Mouse (Mus musculus) liver, postnatal 0 days (tissue): ENCODE results near the gene Dlg2. TPM values are rescaled to one million over a fixed set of nuclear protein-coding genes. Genes with fewer than 3 reads are reported as not detected.

Experiments
- ATAC-seq: fragments of 200-750 bp; cut with Nextera tagmentation; 2 replicates; pipeline ENCODE4 v1.8.0; 2017; ENCODE audit warnings: mild to moderate bottlenecking, moderate library complexity
- DNase-seq: peaks from one replicate; pipeline ENCODE4 v3.0.0-alpha.2; 2016
- H3K27ac ChIP-seq: fragments of 300-500 bp; sonication (generic); 2 replicates; pipeline ENCODE4 v1.5.1; 2014; ENCODE audit warnings: antibody characterized with exemption, moderate library complexity, mild to moderate bottlenecking, low read depth
- H3K27me3 ChIP-seq: fragments of 300-500 bp; sonication (generic); 2 replicates; pipeline ENCODE4 v1.6.1; 2014; ENCODE audit warnings: low read length, control low read depth, mixed read lengths; ENCODE audit not compliant: insufficient read depth
- H3K36me3 ChIP-seq: fragments of 300-500 bp; sonication (generic); replicated peaks from 2 replicates; pipeline ENCODE4 v1.6.1; 2014; ENCODE audit warnings: mild to moderate bottlenecking, control low read depth, low read length, moderate library complexity, mixed read lengths; ENCODE audit not compliant: insufficient read depth
- H3K4me1 ChIP-seq: fragments of 300-500 bp; sonication (generic); 2 replicates; pipeline ENCODE4 v1.6.1; 2014; ENCODE audit warnings: antibody characterized with exemption, mild to moderate bottlenecking, control low read depth; ENCODE audit not compliant: insufficient read depth
- H3K4me2 ChIP-seq: fragments of 300-500 bp; sonication (generic); 2 replicates; pipeline ENCODE4 v1.6.1; 2014; ENCODE audit warnings: low read depth, mild to moderate bottlenecking, low read length, moderate library complexity, mixed read lengths
- H3K4me3 ChIP-seq: fragments of 300-500 bp; sonication (generic); 2 replicates; pipeline ENCODE4 v1.5.1; 2014; ENCODE audit warnings: low read depth, low read length
- H3K9ac ChIP-seq: fragments of 300-500 bp; sonication (generic); replicated peaks from 2 replicates; pipeline ENCODE4 v1.6.1; 2014; ENCODE audit warnings: mild to moderate bottlenecking, moderate library complexity
- H3K9me3 ChIP-seq: fragments of 300-500 bp; sonication (generic); 2 replicates; pipeline ENCODE4 v1.6.1; 2016; ENCODE audit warnings: mild to moderate bottlenecking, control low read depth, low read length, mixed read lengths
- CTCF ChIP-seq: sonication (generic); IDR thresholded peaks from 2 replicates; pipeline ENCODE4 v1.5.1; 2016; ENCODE audit warnings: antibody characterized with exemption, low read depth
- EP300 ChIP-seq: IDR thresholded peaks from 2 replicates; pipeline ENCODE4 v1.6.1; 2016; ENCODE audit warnings: antibody characterized with exemption, low read depth, mild to moderate bottlenecking
- WGBS: fragments of 180-500 bp; shearing (Covaris S2); extraction: QIAGEN DNeasy Blood & Tissue Kit; methylation state at CpG from one replicate; pipeline ENCODE4 v1.1.7; 2014; ENCODE audit not compliant: insufficient replicate concordance; 5-methylcytosine and 5-hydroxymethylcytosine counted together
- polyA plus RNA-seq: library from polyadenylated mRNA; unstranded; fragments of >200 nt; fragmentation: Nextera tagmentation; extraction: Ambion mirVana; gene quantifications from 2 replicates; pipeline ENCODE4 v1.2.1, GENCODE M21; 2015

The Dlg2 gene
- polyA plus RNA-seq, 1 experiment from 2014 or later: 0.41 TPM

GRCm38 (mm10) chr7:91672236-91673017 lies 1196.0 kb downstream of the Dlg2 start:
- H3K36me3 ChIP-seq: no peaks in the 10 kb centered on the region
- WGBS: 68% methylated on average over 13 of the region's 13 CpGs
- no peak overlapping the region for H3K4me2 ChIP-seq
- no peaks in the 10 kb centered on the region for H3K27me3 ChIP-seq
- no peak overlapping the region for H3K4me3 ChIP-seq
- TF ChIP-seq EP300: no peak
- H3K4me1 ChIP-seq: no peaks in the 10 kb centered on the region
- no peak for DNase-seq
- H3K9me3 ChIP-seq: no peaks in the 10 kb centered on the region
- no peak overlapping the region for H3K9ac ChIP-seq
- H3K27ac ChIP-seq: no peak overlapping the region
- ATAC-seq: no peak

DNA sequence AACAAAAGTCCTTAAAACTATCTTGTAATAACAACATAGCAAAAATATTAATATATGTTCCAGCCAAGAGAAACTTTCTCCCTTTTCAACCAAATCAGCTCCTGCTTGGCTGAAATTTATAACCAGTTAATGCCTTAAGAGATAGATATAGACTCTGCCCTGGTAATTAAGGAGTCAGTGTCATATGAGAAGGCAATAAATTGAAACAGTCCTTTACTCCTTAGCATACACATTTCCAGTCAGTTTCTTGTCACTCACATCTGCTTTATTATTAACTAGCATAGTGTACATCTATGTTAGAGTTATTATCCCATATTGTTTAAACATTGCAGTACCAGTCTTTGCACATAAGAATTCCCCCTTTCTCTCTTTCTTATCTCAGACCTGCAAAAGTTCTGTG lies 1197.9 kb downstream of the Dlg2 start:
- Histone ChIP-seq H3K27ac (no peak overlapping the region), H3K9me3 (no peaks in the 10 kb centered on the region), H3K9ac (no peak overlapping the region), H3K36me3 (no peaks in the 10 kb centered on the region), H3K4me3 (no peak overlapping the region), H3K27me3 (no peaks in the 10 kb centered on the region), H3K4me2 (no peak overlapping the region), H3K4me1 (no peaks in the 10 kb centered on the region)
- ATAC-seq (no peak), DNase-seq (no peak)
- TF ChIP-seq CTCF: no peak
- no peak for TF ChIP-seq EP300

DNA sequence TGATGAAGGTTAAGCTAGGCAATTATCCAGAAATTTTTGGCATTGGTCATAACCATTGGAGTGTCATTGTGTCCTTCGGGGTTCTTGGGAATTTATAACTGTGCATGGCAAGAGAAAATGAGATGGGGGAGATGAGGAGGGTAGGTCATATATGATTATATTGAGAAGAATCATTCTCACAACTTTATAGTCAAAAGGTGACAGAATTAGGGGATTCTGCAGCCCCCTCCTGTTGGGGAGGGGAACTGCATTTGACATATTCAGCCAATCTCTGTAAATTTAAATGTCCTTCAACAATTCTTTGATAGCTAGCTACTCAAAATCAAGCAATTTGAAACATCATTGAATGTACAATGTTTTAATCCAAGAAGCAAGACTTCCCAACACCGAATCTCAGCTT lies 1201.5 kb downstream of the Dlg2 start:
- 67% methylated on average over 2 of the region's 2 CpGs for WGBS
- Histone ChIP-seq H3K4me2 (no peak overlapping the region), H3K4me3 (no peak overlapping the region), H3K4me1 (no peaks in the 10 kb centered on the region), H3K9me3 (no peaks in the 10 kb centered on the region), H3K9ac (no peak overlapping the region), H3K27me3 (no peaks in the 10 kb centered on the region), H3K27ac (no peak overlapping the region), H3K36me3 (no peaks in the 10 kb centered on the region)
- DNase-seq: no peak
- no peak for ATAC-seq
- TF ChIP-seq EP300 (no peak), CTCF (no peak)

- DNase-seq: no peak
- H3K36me3 ChIP-seq: no peaks in the 10 kb centered on the region
- H3K27ac ChIP-seq: no peak overlapping the region
- no peak overlapping the region for H3K9ac ChIP-seq
- no peak overlapping the region for H3K4me2 ChIP-seq
- no peak for TF ChIP-seq EP300
- TF ChIP-seq CTCF: no peak
- no peaks in the 10 kb centered on the region for H3K4me1 ChIP-seq
- no peak for ATAC-seq
- no peak overlapping the region for H3K4me3 ChIP-seq
- H3K9me3 ChIP-seq: no peaks in the 10 kb centered on the region
- no peaks in the 10 kb centered on the region for H3K27me3 ChIP-seq
Observed at GRCm38 (mm10) chr7:91687930-91688329, 1211.5 kb downstream of the Dlg2 start.

DNA sequence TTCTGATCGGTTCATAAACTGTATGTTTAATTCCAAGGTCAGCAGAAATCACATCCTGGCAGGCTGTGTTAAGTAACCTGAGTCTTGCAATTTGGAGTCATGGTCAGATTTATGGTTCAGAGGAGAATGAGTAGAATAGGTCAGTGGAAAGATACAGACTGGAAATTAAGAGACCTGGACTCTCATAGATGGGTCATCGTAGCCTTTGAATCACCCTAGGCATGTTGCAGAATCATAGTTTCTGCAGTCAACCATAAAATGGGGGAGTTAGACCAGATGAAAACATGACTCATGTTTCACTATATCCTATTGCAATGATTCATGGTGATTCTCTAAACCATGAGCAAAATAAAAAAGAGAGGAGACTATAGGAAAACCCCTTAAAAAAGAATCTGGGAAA lies 1213.4 kb downstream of the Dlg2 start:
- no peaks in the 10 kb centered on the region for H3K36me3 ChIP-seq
- no peak overlapping the region for H3K4me3 ChIP-seq
- H3K4me1 ChIP-seq: no peaks in the 10 kb centered on the region
- no peaks in the 10 kb centered on the region for H3K27me3 ChIP-seq
- no peak for TF ChIP-seq CTCF
- no peak for TF ChIP-seq EP300
- H3K4me2 ChIP-seq: no peak overlapping the region
- 75% methylated on average over 2 of the region's 2 CpGs for WGBS
- H3K9ac ChIP-seq: no peak overlapping the region
- no peak overlapping the region for H3K27ac ChIP-seq
- no peaks in the 10 kb centered on the region for H3K9me3 ChIP-seq
- ATAC-seq (no peak), DNase-seq (no peak)

GRCm38 (mm10) chr7:91709853-91710252 lies 1233.4 kb downstream of the Dlg2 start:
- no peak for DNase-seq
- H3K27ac ChIP-seq: no peak overlapping the region
- no peaks in the 10 kb centered on the region for H3K36me3 ChIP-seq
- 38% methylated on average over 5 of the region's 5 CpGs for WGBS
- H3K27me3 ChIP-seq: no peaks in the 10 kb centered on the region
- H3K9ac ChIP-seq: no peak overlapping the region
- no peak for TF ChIP-seq EP300
- no peak overlapping the region for H3K4me2 ChIP-seq
- no peak for ATAC-seq
- no peaks in the 10 kb centered on the region for H3K9me3 ChIP-seq
- no peak overlapping the region for H3K4me3 ChIP-seq
- no peaks in the 10 kb centered on the region for H3K4me1 ChIP-seq

GRCm38 (mm10) chr7:91711184-91711583 lies 1234.7 kb downstream of the Dlg2 start:
- Histone ChIP-seq H3K4me2 (no peak overlapping the region), H3K36me3 (no peaks in the 10 kb centered on the region), H3K27ac (no peak overlapping the region), H3K4me1 (no peaks in the 10 kb centered on the region), H3K4me3 (no peak overlapping the region), H3K27me3 (no peaks in the 10 kb centered on the region), H3K9ac (no peak overlapping the region), H3K9me3 (no peaks in the 10 kb centered on the region)
- TF ChIP-seq EP300: no peak
- no peak for TF ChIP-seq CTCF
- ATAC-seq (no peak), DNase-seq (no peak)
- 47% methylated on average over 6 of the region's 6 CpGs for WGBS
